Mouse (Mus musculus) erythroblast, adult 5-6 weeks (primary cell): ENCODE results near the gene Camk1. TPM values are rescaled to one million over a fixed set of nuclear protein-coding genes. Genes with fewer than 3 reads are reported as not detected.

Experiments used
- ATAC-seq: replicated peaks from 2 replicates; pipeline ENCODE4 v1.8.0; 2016; ENCODE audit warnings: moderate number of reproducible peaks, mild to moderate bottlenecking, moderate TSS enrichment, inconsistent platforms; ENCODE audit not compliant: poor library complexity, low FRiP score, severe bottlenecking
- total RNA-seq, 2 experiments: library from RNA; stranded (forward) in 1 of 2; stranded (reverse) in 1 of 2; fragments of 150-400 nt in 1 of 2; fragments of 200-764, 138-1000 nt in 1 of 2; gene quantifications; 2 replicates each; pipeline versions ENCODE4 v1.2.3 to v1.2.4; 2015 to 2017; ENCODE audit warnings: low replicate concordance in 2 of 2

Camk1 gene
- total RNA-seq (2015; ENCODE audit: low replicate concordance) (4.6 and 6.5 TPM in 2 replicates), total RNA-seq (2017; ENCODE audit: low replicate concordance) (7.1 and 11.8 TPM in 2 replicates)

GRCm38 (mm10) chr6:113343177-113344092 lies at the start of gene Camk1:
Gene Camk1, minus strand, starts transcription at chr6:113343984.
- peak; percentile 31; the same call in 1 of the 2 replicates for ATAC-seq

- no peak for ATAC-seq
Observed at GRCm38 (mm10) chr6:113392387-113393071, 48.7 kb upstream of the Camk1 start.

GRCm38 (mm10) chr6:113392015-113392386 lies 48.2 kb upstream of the Camk1 start:
- ATAC-seq = no peak

- no peak for ATAC-seq
Observed at GRCm38 (mm10) chr6:113390715-113391114, 46.9 kb upstream of the Camk1 start.

DNA sequence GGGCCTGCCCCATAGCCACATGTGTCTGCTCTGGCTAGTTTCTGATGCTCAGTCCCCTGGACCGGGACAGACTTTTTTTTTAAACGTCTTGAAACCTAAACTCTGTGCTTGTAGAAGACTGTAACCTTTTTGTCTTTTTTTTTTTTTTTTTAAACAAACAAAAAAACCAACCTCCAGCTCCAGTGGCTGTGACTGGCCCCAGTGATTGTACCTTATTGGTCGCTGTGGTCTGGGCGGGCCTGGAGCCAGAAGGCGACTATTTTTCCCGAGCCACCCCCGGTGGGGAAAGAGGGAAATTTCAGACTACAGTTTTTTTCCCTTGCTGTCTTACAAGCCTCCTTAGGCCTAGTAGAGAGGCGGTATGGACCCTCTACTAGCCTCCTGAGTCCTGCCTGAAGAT lies 45.2 kb upstream of the Camk1 start, which contains the start of gene Ttll3:
Gene Ttll3, plus strand, starts transcription at position 301 of the 400 bp plus-strand sequence.
- no peak for ATAC-seq

DNA sequence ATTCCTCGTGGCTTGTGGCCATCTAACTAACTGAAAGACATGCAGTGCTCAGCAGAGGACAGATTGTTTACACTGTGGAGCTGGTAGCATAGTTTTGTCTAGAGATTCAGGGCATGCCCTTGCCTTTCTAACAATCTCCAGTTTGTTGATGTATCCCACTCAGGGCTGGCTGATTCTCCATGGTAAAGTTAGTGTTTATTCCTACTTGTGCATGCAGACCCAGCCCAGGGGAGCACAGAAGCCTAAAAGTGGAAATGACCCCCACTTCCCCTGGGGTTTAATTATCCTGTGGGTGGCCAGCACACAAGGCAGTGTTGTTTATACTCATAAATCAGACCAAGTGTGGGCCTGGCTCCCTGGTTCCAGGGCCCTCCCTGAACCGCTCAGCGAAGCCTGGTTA lies 42.2 kb upstream of the Camk1 start:
- no peak for ATAC-seq

DNA sequence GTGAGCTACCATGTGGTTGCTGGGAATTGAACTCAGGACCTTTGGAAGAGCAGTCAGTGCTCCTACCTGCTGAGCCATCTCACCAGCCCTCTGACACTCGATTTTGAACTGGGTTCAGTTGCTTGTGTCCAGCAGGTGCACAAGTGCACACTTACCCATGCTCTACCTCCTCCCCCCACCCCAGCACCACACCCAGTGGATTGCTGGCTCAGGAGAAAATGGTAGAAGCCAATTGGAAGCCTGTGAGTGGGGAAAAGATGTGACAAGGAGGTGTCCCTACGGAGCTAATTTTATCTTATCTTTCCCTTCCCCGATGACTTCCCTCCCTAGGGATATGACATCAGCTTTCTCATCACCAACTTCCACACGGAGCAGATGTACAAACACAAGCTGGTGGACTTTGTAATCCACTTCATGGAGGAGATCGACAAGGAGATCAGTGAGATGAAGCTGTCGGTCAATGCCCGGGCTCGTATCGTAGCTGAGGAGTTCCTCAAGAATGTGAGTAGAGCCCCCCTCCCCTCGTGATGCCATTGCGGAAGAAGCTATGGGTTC lies 41.5 kb upstream of the Camk1 start:
- no peak for ATAC-seq

GRCm38 (mm10) chr6:113384351-113384927 lies 40.7 kb upstream of the Camk1 start:
- no peak for ATAC-seq

DNA sequence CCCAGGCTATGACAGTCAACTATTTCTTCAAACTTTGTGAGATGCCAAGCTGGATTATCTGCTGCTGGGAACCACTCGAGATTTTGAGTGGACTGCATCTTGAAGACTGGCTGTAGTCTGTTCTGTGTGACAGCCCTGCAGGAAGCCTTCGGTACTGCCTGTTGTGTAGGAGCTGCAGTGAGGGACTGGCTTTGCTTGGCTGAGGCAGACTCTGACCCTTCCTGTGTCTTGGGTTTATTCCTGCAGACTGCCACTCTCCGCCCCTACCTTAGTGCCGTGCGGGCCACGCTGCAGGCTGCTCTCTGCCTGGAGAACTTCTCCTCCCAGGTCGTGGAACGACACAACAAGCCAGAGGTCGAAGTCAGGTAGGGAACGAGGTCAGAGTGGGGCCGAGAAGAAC lies 36.7 kb upstream of the Camk1 start:
- ATAC-seq = no peak

DNA sequence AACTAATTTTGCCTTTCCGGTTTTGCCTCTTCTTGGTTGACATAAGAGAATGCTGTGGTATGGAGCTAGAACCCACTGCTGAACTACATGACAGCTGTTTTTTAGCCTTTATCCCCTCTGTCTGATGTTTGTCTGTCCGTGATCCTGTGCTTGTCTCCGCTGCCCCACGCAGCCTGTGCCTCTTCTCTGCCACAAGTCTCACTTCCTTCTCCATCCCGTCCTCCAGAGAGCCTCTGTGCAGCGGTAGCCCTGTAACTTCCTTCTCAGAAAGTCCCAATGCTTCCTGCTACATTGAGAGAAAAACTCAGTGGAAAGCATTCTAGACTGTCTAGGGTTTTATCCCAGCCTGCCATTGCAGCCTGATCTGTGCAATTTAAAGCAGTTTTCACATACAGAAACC lies 35.5 kb upstream of the Camk1 start:
- ATAC-seq = no peak

DNA sequence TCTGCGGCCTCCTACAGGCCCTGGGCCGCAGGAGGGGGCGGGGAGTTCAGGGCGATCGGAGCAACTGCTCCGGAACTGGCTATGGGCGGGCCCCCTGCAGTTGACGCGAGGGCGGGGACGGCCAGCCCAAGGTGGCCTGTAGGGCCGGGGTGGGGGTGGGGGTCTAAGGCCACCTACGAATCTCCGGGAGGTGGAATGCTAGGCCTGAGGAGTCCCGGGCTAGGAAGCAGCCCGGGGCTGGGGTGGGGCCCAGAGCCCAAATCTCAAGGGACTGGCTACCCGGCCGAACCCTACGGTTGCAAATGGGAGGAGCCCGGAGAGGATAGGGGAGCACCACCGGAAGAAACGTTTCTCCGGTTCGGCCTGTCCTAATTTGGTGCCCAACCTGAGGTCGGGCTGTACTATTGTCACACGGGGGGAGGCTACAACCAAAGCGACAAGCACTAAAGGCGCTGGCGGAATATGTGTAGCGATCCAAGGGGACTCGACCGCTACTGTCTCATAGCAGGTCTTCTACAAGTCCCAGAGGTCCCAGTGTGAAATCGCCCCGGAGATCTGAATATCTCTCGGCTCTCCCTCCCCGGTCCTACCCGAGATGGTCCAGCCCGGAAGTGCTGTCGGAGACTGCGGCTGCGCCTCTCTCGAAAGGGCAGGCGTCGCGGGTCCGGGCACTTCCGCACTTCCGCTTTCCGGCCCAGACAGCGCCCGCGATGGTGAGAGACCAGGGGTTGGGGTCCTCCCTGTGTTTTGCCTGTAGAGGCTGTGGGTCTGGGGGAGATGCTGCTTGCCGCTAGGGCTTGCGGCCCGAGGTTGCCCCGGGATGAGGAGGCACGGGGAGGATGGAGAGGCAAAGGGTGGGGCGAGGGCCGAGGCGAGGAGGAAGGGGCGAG lies 34.0 kb upstream of the Camk1 start, which contains the start of the genes Tada3 and Arpc4:
Gene Tada3, minus strand, starts transcription at position 388 of the 890 bp plus-strand sequence.
Gene Arpc4, plus strand, starts transcription at position 620 of the 890 bp plus-strand sequence.
- ATAC-seq = peak; percentile 85

DNA sequence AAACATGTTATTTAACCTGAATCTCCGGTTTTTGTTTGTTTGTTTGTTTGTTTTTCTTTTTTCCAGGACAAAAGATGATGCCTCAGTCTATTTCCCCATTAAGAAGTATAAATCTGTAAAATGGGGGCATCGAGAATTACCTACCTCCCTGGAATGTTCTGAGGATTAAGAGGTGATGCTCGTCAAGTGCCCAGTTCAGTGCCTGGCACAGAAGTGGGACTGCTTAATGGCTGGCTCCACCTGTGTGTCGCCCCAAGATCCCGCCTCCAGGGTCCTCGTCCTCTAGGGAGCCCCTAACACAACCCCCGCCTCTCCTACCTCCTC lies 33.4 kb upstream of the Camk1 start:
- no peak for ATAC-seq

DNA sequence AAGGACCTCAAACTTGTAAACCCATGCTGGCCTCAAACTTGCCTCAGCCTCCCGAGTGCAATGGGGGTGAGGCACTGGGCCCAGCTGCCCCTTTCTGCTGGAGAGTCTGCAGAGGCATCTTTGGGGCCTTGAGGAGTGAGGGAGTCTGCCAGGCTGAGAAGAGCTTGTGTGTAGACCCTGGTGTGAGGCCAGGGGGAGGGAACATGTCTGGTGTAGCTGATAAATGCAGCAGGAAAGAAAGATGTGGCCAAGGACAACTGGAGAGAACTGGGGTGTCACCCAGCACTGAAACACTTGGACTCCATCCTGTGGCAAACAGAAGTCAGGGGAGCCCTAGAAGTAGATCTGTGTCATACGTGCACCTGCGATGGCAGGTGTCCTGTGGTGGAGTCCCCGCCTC lies 29.7 kb upstream of the Camk1 start:
- no peak for ATAC-seq

- ATAC-seq = no peak
Observed at GRCm38 (mm10) chr6:113370194-113370929, 26.6 kb upstream of the Camk1 start.

DNA sequence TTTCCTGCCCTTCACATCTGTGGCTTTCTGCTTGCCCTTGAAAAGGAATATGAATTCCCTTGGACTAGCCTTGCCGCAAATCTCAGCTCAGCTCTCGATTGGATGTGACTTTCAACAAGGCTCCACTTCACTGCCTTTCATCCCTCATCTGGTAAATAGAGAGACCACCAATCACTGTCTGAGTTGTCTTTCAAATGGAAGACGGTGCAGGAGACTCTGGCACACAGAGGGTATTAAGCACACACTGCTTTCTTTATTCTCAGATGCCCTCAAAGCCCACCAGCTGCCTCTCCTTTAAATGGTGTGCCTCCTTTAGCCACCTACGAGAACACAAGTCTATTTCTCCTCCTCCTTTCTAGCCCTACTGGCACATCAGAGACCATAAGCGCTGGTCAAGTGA lies 24.8 kb upstream of the Camk1 start:
- no peak for ATAC-seq

DNA sequence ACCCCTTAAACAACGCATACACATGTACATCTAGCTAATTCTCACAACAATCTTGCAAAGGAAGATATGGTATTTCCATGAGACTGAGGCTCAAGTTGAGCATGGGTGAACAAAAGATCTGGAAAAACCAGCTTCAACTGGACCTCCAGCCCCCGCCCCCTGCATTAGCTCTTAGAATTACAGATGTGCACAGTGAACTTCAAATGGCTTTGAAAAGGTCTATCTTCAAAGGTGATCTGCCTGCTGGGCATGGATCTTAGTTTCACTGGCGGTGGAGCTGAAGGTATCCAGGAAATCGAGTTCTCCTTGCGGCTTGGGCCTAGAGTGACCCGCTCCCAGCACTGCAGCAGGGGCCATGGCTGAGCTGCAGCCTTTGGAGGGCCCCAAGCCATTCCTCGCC lies 24.3 kb upstream of the Camk1 start:
- no peak for ATAC-seq

- ATAC-seq = no peak
Observed at GRCm38 (mm10) chr6:113367574-113367973, 23.8 kb upstream of the Camk1 start.

GRCm38 (mm10) chr6:113366639-113367038 lies 22.9 kb upstream of the Camk1 start:
- ATAC-seq = no peak
